Mouse (Mus musculus) stomach, postnatal 0 days (tissue): Measurements from ENCODE around the gene Krtap3-1. TPM values are rescaled to one million over a fixed set of nuclear protein-coding genes. Genes with fewer than 3 reads are reported as not detected.
"Not testable (repeated sequence)": the region's sequence is repeated elsewhere in the genome, so short reads cannot be mapped to it uniquely, and the experiment has no call there.

Source experiments
- ATAC-seq: fragments of 200-750 bp; cut with Nextera tagmentation; 2 replicates; pipeline ENCODE4 v1.8.0; 2017; ENCODE audit not compliant: low FRiP score, low TSS enrichment
- DNase-seq: peaks from one replicate; pipeline ENCODE4 v3.0.0-alpha.2; 2016; ENCODE audit warnings: low spot score
- H3K27ac ChIP-seq: fragments of 300-500 bp; sonication (generic); replicated peaks from 2 replicates; pipeline ENCODE4 v1.5.1; 2014; ENCODE audit warnings: mild to moderate bottlenecking, control low read depth
- H3K27me3 ChIP-seq: fragments of 300-500 bp; sonication (generic); 2 replicates; pipeline ENCODE4 v1.6.1; 2014; ENCODE audit warnings: low read length; ENCODE audit not compliant: control insufficient read depth, insufficient read depth
- H3K36me3 ChIP-seq: fragments of 300-500 bp; sonication (generic); 2 replicates; pipeline ENCODE4 v1.6.1; 2014; ENCODE audit warnings: low read length, mixed read lengths; ENCODE audit not compliant: control insufficient read depth, insufficient read depth
- H3K4me1 ChIP-seq: fragments of 300-500 bp; sonication (generic); replicated peaks from 2 replicates; pipeline ENCODE4 v1.6.1; 2014; ENCODE audit warnings: antibody characterized with exemption; ENCODE audit not compliant: control insufficient read depth, insufficient read depth
- H3K4me2 ChIP-seq: fragments of 300-500 bp; sonication (generic); replicated peaks from 2 replicates; pipeline ENCODE4 v1.6.1; 2014; ENCODE audit warnings: low read depth, mild to moderate bottlenecking, control low read depth, moderate library complexity
- H3K4me3 ChIP-seq: fragments of 300-500 bp; sonication (generic); 2 replicates; pipeline ENCODE4 v1.5.1; 2014; ENCODE audit warnings: low read depth, low read length, control low read depth
- H3K9ac ChIP-seq: fragments of 300-500 bp; sonication (generic); 2 replicates; pipeline ENCODE4 v1.6.1; 2014; ENCODE audit warnings: mild to moderate bottlenecking, low read length, control low read depth, mixed read lengths
- H3K9me3 ChIP-seq: fragments of 300-500 bp; sonication (generic); 2 replicates; pipeline ENCODE4 v1.6.1; 2016; ENCODE audit warnings: low read length; ENCODE audit not compliant: control insufficient read depth
- CTCF ChIP-seq: IDR thresholded peaks from 2 replicates; pipeline ENCODE4 v1.5.1; 2016; ENCODE audit warnings: antibody characterized with exemption, low read depth, mild to moderate bottlenecking, moderate library complexity
- EP300 ChIP-seq: optimal IDR thresholded peaks from 2 replicates; pipeline ENCODE3; 2016; ENCODE audit warnings: antibody characterized with exemption
- WGBS: fragments of 180-500 bp; shearing (Covaris S2); extraction: QIAGEN DNeasy Blood & Tissue Kit; methylation state at CpG from one replicate; pipeline ENCODE4 v1.1.7; 2014; 5-methylcytosine and 5-hydroxymethylcytosine counted together
- polyA plus RNA-seq: library from polyadenylated mRNA; unstranded; fragments of >200 nt; fragmentation: Nextera tagmentation; extraction: Ambion mirVana; gene quantifications from 2 replicates; pipeline ENCODE4 v1.2.1, GENCODE M21; 2015

Krtap3-1 gene
- polyA plus RNA-seq = not detected in 2 replicates

DNA sequence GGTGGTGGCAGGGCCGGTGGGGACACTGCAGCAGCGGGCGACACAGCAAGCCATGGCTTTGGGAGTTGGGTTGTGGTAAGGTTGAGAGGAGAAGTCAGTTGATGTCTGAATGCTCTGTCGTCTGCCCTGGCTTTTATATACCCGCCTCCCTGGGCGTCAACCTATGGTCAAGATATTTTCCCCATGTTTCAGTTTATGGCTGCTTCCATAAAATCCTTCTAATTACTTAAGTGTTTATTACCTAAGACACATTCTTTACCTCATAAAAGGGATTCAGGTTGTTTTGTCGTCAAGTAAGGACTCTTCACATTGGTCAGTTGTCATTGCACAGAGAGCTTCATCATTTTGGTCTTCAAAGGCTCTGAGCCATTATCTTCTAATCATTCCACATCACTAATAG is at the start of gene Krtap3-1:
Gene Krtap3-1, minus strand, starts transcription at position 101 of the 400 bp plus-strand sequence.
- DNase-seq = no peak
- H3K27ac ChIP-seq = no peak within 1 kb of the TSS
- H3K4me1 ChIP-seq = no peaks in the 10 kb centered on the region
- WGBS = 91% methylated on average over 7 of the region's 7 CpGs
- H3K9me3 ChIP-seq = no peaks in the 10 kb centered on the region
- H3K4me2 ChIP-seq = no peak within 1 kb of the TSS
- no peak within 1 kb of the TSS for H3K9ac ChIP-seq
- no peaks in the 10 kb centered on the region for H3K36me3 ChIP-seq
- no peaks in the 10 kb centered on the region for H3K27me3 ChIP-seq
- H3K4me3 ChIP-seq = no peak within 1 kb of the TSS
- no peak for ATAC-seq
- TF ChIP-seq CTCF (no peak), EP300 (no peak)

- no peaks in the 10 kb centered on the region for H3K9me3 ChIP-seq
- TF ChIP-seq EP300 (no peak), CTCF (no peak)
- no peaks in the 10 kb centered on the region for H3K36me3 ChIP-seq
- H3K4me1 ChIP-seq = no peaks in the 10 kb centered on the region
- WGBS = 65% methylated on average over 3 of the region's 3 CpGs
- DNase-seq (no peak), ATAC-seq (peak; percentile 90)
- no peak within 1 kb of the TSS for H3K4me3 ChIP-seq
- H3K9ac ChIP-seq = no peak within 1 kb of the TSS
- no peak within 1 kb of the TSS for H3K4me2 ChIP-seq
- no peaks in the 10 kb centered on the region for H3K27me3 ChIP-seq
- no peak within 1 kb of the TSS for H3K27ac ChIP-seq
These were observed 48.5 kb upstream of the Krtap3-1 start, which contains the start of gene Krtap2-4 for GRCm38 (mm10) chr11:99614796-99615363. Krtap2-4 (minus strand) TSS chr11:99614846.

- not testable (repeated sequence) for H3K27me3 ChIP-seq, DNase-seq
These were observed 43.7 kb upstream of the Krtap3-1 start, which contains the start of gene Gm11937 for GRCm38 (mm10) chr11:99610089-99610488. Gm11937 (minus strand) TSS chr11:99610189.

GRCm38 (mm10) chr11:99609126-99609525 is 42.7 kb upstream of the Krtap3-1 start:
- no peak for TF ChIP-seq CTCF
- TF ChIP-seq EP300 = no peak
- H3K9ac ChIP-seq = no peak overlapping the region
- H3K4me3 ChIP-seq = no peak overlapping the region
- no peaks in the 10 kb centered on the region for H3K27me3 ChIP-seq
- ATAC-seq (no peak), DNase-seq (no peak)
- no peak overlapping the region for H3K4me2 ChIP-seq
- H3K9me3 ChIP-seq = no peaks in the 10 kb centered on the region
- WGBS = 50% methylated on average over 1 of the region's 1 CpGs
- no peak overlapping the region for H3K27ac ChIP-seq
- no peaks in the 10 kb centered on the region for H3K36me3 ChIP-seq
- H3K4me1 ChIP-seq = no peaks in the 10 kb centered on the region

More at GRCm38 (mm10) chr11:99610089-99610488, 43.7 kb upstream of the Krtap3-1 start, which contains the start of gene Gm11937:
- ATAC-seq, H3K27ac ChIP-seq, H3K36me3 ChIP-seq, H3K9me3 ChIP-seq, H3K4me2 ChIP-seq, H3K4me1 ChIP-seq, H3K9ac ChIP-seq, H3K4me3 ChIP-seq: not testable (repeated sequence)
- WGBS = 51% methylated on average over 2 of the region's 2 CpGs

DNA sequence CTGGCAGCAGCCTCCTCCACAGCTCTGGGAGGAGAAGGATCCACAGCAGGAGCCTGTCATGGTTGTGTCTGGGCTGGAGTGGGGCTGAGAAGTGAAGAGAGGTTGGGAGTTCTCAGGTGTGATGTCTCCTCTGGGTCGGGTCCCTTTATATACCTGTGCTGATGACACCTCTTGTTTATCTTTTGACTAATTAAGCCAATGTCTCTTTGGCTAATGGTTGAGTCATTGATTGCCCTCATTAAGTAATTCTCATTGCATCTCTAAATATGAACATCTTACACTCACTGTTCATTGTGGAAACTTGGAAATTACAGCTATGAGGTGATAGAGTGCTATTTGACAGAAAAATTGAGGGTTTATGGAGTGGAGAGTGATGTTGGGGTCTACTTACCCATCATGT is 36.8 kb upstream of the Krtap3-1 start, which contains the start of gene Gm11938:
Gene Gm11938, minus strand, starts transcription at position 101 of the 400 bp plus-strand sequence.
- H3K4me2 ChIP-seq, H3K36me3 ChIP-seq, DNase-seq, H3K27ac ChIP-seq, H3K9ac ChIP-seq, H3K9me3 ChIP-seq, H3K4me1 ChIP-seq, H3K27me3 ChIP-seq, H3K4me3 ChIP-seq, ATAC-seq: not testable (repeated sequence)
- 53% methylated on average over 1 of the region's 1 CpGs for WGBS

DNA sequence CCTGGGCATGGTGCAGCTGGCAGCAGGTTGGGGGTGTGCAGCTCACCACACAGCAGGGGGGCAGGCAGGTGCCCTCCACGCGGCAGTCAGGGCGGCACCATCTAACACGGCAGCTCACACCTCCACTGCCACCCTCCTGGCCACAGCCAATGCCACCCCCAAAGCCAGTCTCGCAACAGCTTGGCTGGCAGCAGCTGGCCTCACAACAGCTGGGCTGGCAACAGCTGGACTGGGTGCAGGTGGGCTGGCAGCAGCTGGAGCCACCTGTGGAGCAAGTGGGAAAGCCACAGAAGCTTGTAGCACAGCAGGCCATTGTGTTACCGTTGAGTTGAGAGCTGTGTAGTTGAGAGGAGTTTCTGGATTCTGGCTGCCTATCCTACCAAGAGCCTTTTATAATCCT is 31.3 kb upstream of the Krtap3-1 start, which contains the start of gene Krtap9-3:
Gene Krtap9-3, minus strand, starts transcription at position 364 of the 400 bp plus-strand sequence.
- H3K27me3 ChIP-seq, H3K4me3 ChIP-seq, H3K9ac ChIP-seq, H3K36me3 ChIP-seq, H3K27ac ChIP-seq, H3K4me1 ChIP-seq, DNase-seq, H3K9me3 ChIP-seq, ATAC-seq, H3K4me2 ChIP-seq: not testable (repeated sequence)
- WGBS = 63% methylated on average over 4 of the region's 6 CpGs
